Mouse (Mus musculus) hindbrain, embryonic 13.5 days (tissue): Measurements from ENCODE around the gene Nfix. TPM values are rescaled to one million over a fixed set of nuclear protein-coding genes. Genes with fewer than 3 reads are reported as not detected.

Experiments used
- ATAC-seq: fragments of 200-750 bp; cut with Nextera tagmentation; 2 replicates; pipeline ENCODE4 v1.8.0; 2017; ENCODE audit warnings: moderate TSS enrichment; ENCODE audit not compliant: low FRiP score
- H3K27ac ChIP-seq: fragments of 300-500 bp; sonication (generic); 2 replicates; pipeline ENCODE4 v1.5.1; 2015; ENCODE audit warnings: inconsistent platforms, mild to moderate bottlenecking, moderate library complexity
- H3K27me3 ChIP-seq: fragments of 300-500 bp; sonication (generic); 2 replicates; pipeline ENCODE4 v1.6.1; 2015; ENCODE audit warnings: mild to moderate bottlenecking, inconsistent platforms
- H3K36me3 ChIP-seq: fragments of 300-500 bp; sonication (generic); 2 replicates; pipeline ENCODE4 v1.6.1; 2015; ENCODE audit warnings: mild to moderate bottlenecking, inconsistent platforms
- H3K4me1 ChIP-seq: fragments of 300-500 bp; sonication (generic); replicated peaks from 2 replicates; pipeline ENCODE4 v1.6.1; 2015; ENCODE audit warnings: inconsistent platforms
- H3K4me2 ChIP-seq: fragments of 300-500 bp; sonication (generic); 2 replicates; pipeline ENCODE4 v1.6.1; 2015; ENCODE audit warnings: inconsistent platforms, mild to moderate bottlenecking, moderate library complexity
- H3K4me3 ChIP-seq: fragments of 300-500 bp; sonication (generic); 2 replicates; pipeline ENCODE4 v1.5.1; 2015; ENCODE audit warnings: mild to moderate bottlenecking, inconsistent platforms
- H3K9ac ChIP-seq: fragments of 300-500 bp; sonication (generic); 2 replicates; pipeline ENCODE4 v1.6.1; 2015; ENCODE audit warnings: mild to moderate bottlenecking, inconsistent platforms
- H3K9me3 ChIP-seq: fragments of 300-500 bp; sonication (generic); 2 replicates; pipeline ENCODE4 v1.6.1; 2016; ENCODE audit warnings: inconsistent platforms
- WGBS: fragments of 180-500 bp; shearing (Covaris S2); methylation state at CpG from one replicate; pipeline ENCODE4 v1.1.7; 2015; 5-methylcytosine and 5-hydroxymethylcytosine counted together
- polyA plus RNA-seq: library from polyadenylated mRNA; unstranded; fragments of >200 nt; fragmentation: Nextera tagmentation; extraction: Ambion mirVana; gene quantifications from 2 replicates; pipeline ENCODE4 v1.2.1, GENCODE M21; 2015

Gene Nfix
- polyA plus RNA-seq, 1 experiment from 2014 or later = 44.1 TPM

GRCm38 (mm10) chr8:84700941-84701911 lies 98.9 kb downstream of the Nfix start, which contains the start of gene Lyl1:
Gene Lyl1, plus strand, starts transcription at chr8:84701457.
- Histone ChIP-seq H3K4me1 (peaks cover 33% of the 10 kb centered on the region), H3K27ac (peak within 1 kb of the TSS; percentile 68), H3K9me3 (no peaks in the 10 kb centered on the region), H3K36me3 (peaks cover 37% of the 10 kb centered on the region), H3K27me3 (peaks cover 60% of the 10 kb centered on the region), H3K4me2 (peak within 1 kb of the TSS; percentile 35), H3K9ac (peak within 1 kb of the TSS; percentile 46), H3K4me3 (peak within 1 kb of the TSS; percentile 17)
- no peak for ATAC-seq
- WGBS = 14% methylated on average over 33 of the region's 34 CpGs

GRCm38 (mm10) chr8:84700526-84700925 lies 99.6 kb downstream of the Nfix start:
- Histone ChIP-seq H3K27ac (peak overlapping the region; percentile 68), H3K36me3 (peaks cover 38% of the 10 kb centered on the region), H3K4me2 (no peak overlapping the region), H3K4me3 (no peak overlapping the region), H3K9ac (no peak overlapping the region), H3K4me1 (peaks cover 30% of the 10 kb centered on the region), H3K27me3 (peaks cover 57% of the 10 kb centered on the region), H3K9me3 (no peaks in the 10 kb centered on the region)
- 78% methylated on average over 5 of the region's 5 CpGs for WGBS
- ATAC-seq = no peak

GRCm38 (mm10) chr8:84699861-84700322 lies 100.3 kb downstream of the Nfix start:
- peaks cover 51% of the 10 kb centered on the region for H3K27me3 ChIP-seq
- no peak overlapping the region for H3K4me2 ChIP-seq
- peaks cover 24% of the 10 kb centered on the region for H3K4me1 ChIP-seq
- H3K27ac ChIP-seq = peak overlapping the region; percentile 68
- no peak overlapping the region for H3K4me3 ChIP-seq
- 54% methylated on average over 7 of the region's 7 CpGs for WGBS
- H3K9me3 ChIP-seq = no peaks in the 10 kb centered on the region
- H3K9ac ChIP-seq = no peak overlapping the region
- peaks cover 43% of the 10 kb centered on the region for H3K36me3 ChIP-seq
- ATAC-seq = no peak

- peaks cover 42% of the 10 kb centered on the region for H3K27me3 ChIP-seq
- H3K4me1 ChIP-seq = peaks cover 17% of the 10 kb centered on the region
- no peak overlapping the region for H3K4me3 ChIP-seq
- no peak overlapping the region for H3K9ac ChIP-seq
- WGBS = 95% methylated on average over 9 of the region's 9 CpGs
- peaks cover 52% of the 10 kb centered on the region for H3K36me3 ChIP-seq
- no peaks in the 10 kb centered on the region for H3K9me3 ChIP-seq
- no peak overlapping the region for H3K4me2 ChIP-seq
- ATAC-seq = no peak
- H3K27ac ChIP-seq = no peak overlapping the region
Measured at GRCm38 (mm10) chr8:84698929-84699401, 101.2 kb downstream of the Nfix start.

- H3K4me3 ChIP-seq = no peak overlapping the region
- no peak overlapping the region for H3K27ac ChIP-seq
- H3K4me2 ChIP-seq = no peak overlapping the region
- no peak for ATAC-seq
- no peak overlapping the region for H3K9ac ChIP-seq
- H3K27me3 ChIP-seq = peaks cover 35% of the 10 kb centered on the region
- H3K36me3 ChIP-seq = peaks cover 59% of the 10 kb centered on the region
- WGBS = 95% methylated on average over 5 of the region's 5 CpGs
- peaks cover 13% of the 10 kb centered on the region; the same call in 1 of the 2 replicates for H3K4me1 ChIP-seq
- no peaks in the 10 kb centered on the region for H3K9me3 ChIP-seq
Measured at GRCm38 (mm10) chr8:84698288-84698687, 101.9 kb downstream of the Nfix start.

- Histone ChIP-seq H3K27ac (no peak overlapping the region), H3K9me3 (no peaks in the 10 kb centered on the region), H3K27me3 (peaks cover 27% of the 10 kb centered on the region), H3K9ac (no peak overlapping the region), H3K4me1 (peaks cover 13% of the 10 kb centered on the region; the same call in 1 of the 2 replicates), H3K4me2 (no peak overlapping the region), H3K36me3 (peaks cover 66% of the 10 kb centered on the region), H3K4me3 (no peak overlapping the region)
- WGBS = 92% methylated on average over 14 of the region's 14 CpGs
- no peak for ATAC-seq
Measured at GRCm38 (mm10) chr8:84697166-84698130, 102.7 kb downstream of the Nfix start.

- 94% methylated on average over 6 of the region's 6 CpGs for WGBS
- H3K4me1 ChIP-seq = peaks cover 7% of the 10 kb centered on the region
- H3K27me3 ChIP-seq = peaks cover 4% of the 10 kb centered on the region; the same call in 1 of the 2 replicates
- no peak overlapping the region for H3K27ac ChIP-seq
- no peak for ATAC-seq
- peaks cover 78% of the 10 kb centered on the region for H3K36me3 ChIP-seq
- H3K4me2 ChIP-seq = no peak overlapping the region
- no peak overlapping the region for H3K4me3 ChIP-seq
- no peak overlapping the region for H3K9ac ChIP-seq
- no peaks in the 10 kb centered on the region for H3K9me3 ChIP-seq
Measured at GRCm38 (mm10) chr8:84695140-84695539, 105.0 kb downstream of the Nfix start.

- Histone ChIP-seq H3K9ac (no peak overlapping the region), H3K27ac (no peak overlapping the region), H3K27me3 (no peaks in the 10 kb centered on the region), H3K4me3 (no peak overlapping the region), H3K9me3 (no peaks in the 10 kb centered on the region), H3K4me1 (peaks cover 17% of the 10 kb centered on the region), H3K36me3 (peaks cover 61% of the 10 kb centered on the region), H3K4me2 (no peak overlapping the region)
- 76% methylated on average over 4 of the region's 4 CpGs for WGBS
- ATAC-seq = no peak
Measured at GRCm38 (mm10) chr8:84693332-84693731, 106.8 kb downstream of the Nfix start.

GRCm38 (mm10) chr8:84689091-84689915 lies 110.8 kb downstream of the Nfix start:
- Histone ChIP-seq H3K27ac (peak overlapping the region; percentile 56), H3K4me2 (peak overlapping the region; percentile 95), H3K4me3 (peak overlapping the region; percentile 100), H3K36me3 (peaks cover 30% of the 10 kb centered on the region), H3K9ac (peak overlapping the region; percentile 85), H3K27me3 (no peaks in the 10 kb centered on the region), H3K9me3 (no peaks in the 10 kb centered on the region), H3K4me1 (peaks cover 46% of the 10 kb centered on the region)
- peak; percentile 87 for ATAC-seq
- under 1% methylated on average over 47 of the region's 47 CpGs for WGBS

- peak within 1 kb of the TSS; percentile 99 for H3K9ac ChIP-seq
- H3K27me3 ChIP-seq = no peaks in the 10 kb centered on the region
- H3K9me3 ChIP-seq = no peaks in the 10 kb centered on the region
- peak within 1 kb of the TSS; percentile 100 for H3K4me3 ChIP-seq
- peaks cover 17% of the 10 kb centered on the region for H3K36me3 ChIP-seq
- ATAC-seq = peak; percentile 78
- peaks cover 56% of the 10 kb centered on the region for H3K4me1 ChIP-seq
- peak within 1 kb of the TSS; percentile 95 for H3K4me2 ChIP-seq
- 0% methylated on average over 37 of the region's 37 CpGs for WGBS
- H3K27ac ChIP-seq = peak within 1 kb of the TSS; percentile 89
Measured at GRCm38 (mm10) chr8:84687705-84688100, 112.4 kb downstream of the Nfix start, which contains the start of gene Nacc1. Gene Nacc1, minus strand, starts transcription at chr8:84687862.
